Mouse (Mus musculus): ENCODE data around the gene Dolpp1. TPM values are rescaled to one million over a fixed set of nuclear protein-coding genes. Genes with fewer than 3 reads are reported as not detected.

The Dolpp1 gene
- polyA plus RNA-seq, 1 experiment from 2014 or later = 63.7 TPM

DNA sequence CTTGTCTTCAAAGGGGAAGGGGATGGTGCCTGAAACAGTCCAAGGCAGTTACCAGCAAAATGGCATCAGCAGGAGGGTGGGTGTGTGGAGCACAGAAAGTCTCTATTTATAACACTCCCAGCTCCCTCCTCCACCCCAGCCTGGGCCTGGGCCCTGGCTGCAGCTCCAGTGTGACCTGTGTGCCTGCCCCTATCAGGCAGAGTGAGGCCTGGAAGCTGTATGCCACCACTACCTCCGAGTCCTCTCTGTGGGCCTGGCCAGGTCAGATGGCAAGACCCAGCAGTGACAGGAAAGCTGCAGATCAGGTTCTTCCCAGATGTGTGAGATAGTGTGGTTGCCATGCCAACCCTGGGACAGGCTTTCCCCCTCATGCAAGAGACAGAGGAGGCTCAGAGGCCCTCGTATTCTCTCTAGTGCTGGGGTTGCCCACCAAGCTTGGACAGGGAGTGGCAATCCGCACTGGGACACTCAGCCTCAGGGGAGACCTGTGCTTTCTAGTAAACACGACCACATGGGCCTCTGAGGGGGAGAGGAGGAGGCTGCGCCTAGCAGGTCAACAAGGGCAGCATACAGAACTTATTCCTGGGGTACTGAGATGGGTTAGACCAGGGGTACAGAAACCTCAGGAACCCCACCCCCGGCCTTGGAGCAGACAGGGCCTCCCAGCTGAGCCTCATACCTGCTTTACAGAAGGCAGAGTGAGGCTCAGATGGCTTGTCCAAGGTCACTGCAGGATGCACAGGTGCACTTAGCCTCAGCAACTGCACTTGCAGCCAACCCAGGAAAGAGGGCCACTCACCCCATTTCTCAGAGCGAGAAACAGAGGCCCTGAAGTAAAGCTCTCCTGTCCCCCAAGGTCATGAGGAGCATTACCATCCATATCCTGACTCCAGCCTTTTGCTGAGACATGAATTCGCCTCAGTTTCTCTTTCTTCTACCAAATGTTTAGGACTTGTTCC, 34.2 kb upstream of the Dolpp1 start:
- Histone ChIP-seq H3K4me3 (ENCODE audit: low read length) (peak overlapping the region; percentile 83), H3K4me2 (ENCODE audit: low read length) (peak overlapping the region; percentile 78), H3K27me3 (replicated peaks; ENCODE audit: control insufficient read depth, insufficient read depth, low read length) (no peaks in the 10 kb centered on the region), H3K27ac (ENCODE audit: low read depth, low read length) (no peak overlapping the region), H3K4me1 (ENCODE audit: control insufficient read depth, insufficient read depth, low read depth, low read length) (peaks cover 32% of the 10 kb centered on the region), H3K9ac (ENCODE audit: low read depth, low read length) (peak overlapping the region; percentile 91), H3K36me3 (ENCODE audit: control insufficient read depth, insufficient read depth, low read length) (peaks cover 13% of the 10 kb centered on the region), H3K9me3 (ENCODE audit: control insufficient read depth, low read length) (no peaks in the 10 kb centered on the region)
- 61% methylated on average over 8 of the region's 8 CpGs for WGBS
- ATAC-seq = no peak

GRCm38 (mm10) chr2:30358533-30359531, 33.2 kb upstream of the Dolpp1 start, which contains the start of gene Sh3glb2:
Sh3glb2 (minus strand) TSS chr2:30359337.
- peaks cover 32% of the 10 kb centered on the region for H3K4me1 ChIP-seq (ENCODE audit: control insufficient read depth, insufficient read depth, low read depth, low read length)
- peak within 1 kb of the TSS; percentile 91 for H3K9ac ChIP-seq (ENCODE audit: low read depth, low read length)
- peak; percentile 82 for ATAC-seq
- H3K4me2 ChIP-seq (ENCODE audit: low read length) = peak within 1 kb of the TSS; percentile 78
- no peaks in the 10 kb centered on the region for H3K27me3 ChIP-seq (replicated peaks; ENCODE audit: control insufficient read depth, insufficient read depth, low read length)
- H3K9me3 ChIP-seq (ENCODE audit: control insufficient read depth, low read length) = no peaks in the 10 kb centered on the region
- H3K4me3 ChIP-seq (ENCODE audit: low read length) = peak within 1 kb of the TSS; percentile 83
- H3K36me3 ChIP-seq (ENCODE audit: control insufficient read depth, insufficient read depth, low read length) = peaks cover 6% of the 10 kb centered on the region; the same call in 1 of the 2 replicates
- 2% methylated on average over 34 of the region's 73 CpGs for WGBS
- H3K27ac ChIP-seq (ENCODE audit: low read depth, low read length) = peak within 1 kb of the TSS; percentile 78

GRCm38 (mm10) chr2:30360626-30361025, 31.4 kb upstream of the Dolpp1 start:
- Histone ChIP-seq H3K9ac (ENCODE audit: low read depth, low read length) (no peak overlapping the region), H3K9me3 (ENCODE audit: control insufficient read depth, low read length) (no peaks in the 10 kb centered on the region), H3K4me2 (ENCODE audit: low read length) (no peak overlapping the region), H3K27me3 (replicated peaks; ENCODE audit: control insufficient read depth, insufficient read depth, low read length) (no peaks in the 10 kb centered on the region), H3K27ac (ENCODE audit: low read depth, low read length) (no peak overlapping the region), H3K36me3 (ENCODE audit: control insufficient read depth, insufficient read depth, low read length) (no peaks in the 10 kb centered on the region), H3K4me3 (ENCODE audit: low read length) (no peak overlapping the region), H3K4me1 (ENCODE audit: control insufficient read depth, insufficient read depth, low read depth, low read length) (peaks cover 40% of the 10 kb centered on the region)
- no peak for ATAC-seq
- 57% methylated on average over 10 of the region's 10 CpGs for WGBS

DNA sequence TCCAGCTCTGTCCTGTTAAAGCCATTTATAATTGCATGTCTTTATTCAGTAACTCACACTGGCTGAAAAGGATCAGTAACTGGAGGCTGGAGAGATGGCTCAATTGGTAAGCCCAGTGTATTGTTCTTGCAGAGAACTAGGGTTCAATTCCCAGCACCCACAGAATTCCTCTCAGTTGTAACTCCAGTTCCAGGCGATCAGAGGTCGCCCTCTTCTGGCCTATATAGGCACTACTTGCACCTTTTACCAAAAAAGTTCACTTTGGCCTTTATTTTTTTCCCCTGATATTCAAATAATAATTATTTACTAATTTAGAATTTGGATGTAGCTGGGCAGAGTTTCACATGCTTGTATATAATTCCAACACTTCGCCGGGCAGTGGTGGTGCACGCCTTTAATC, 29.2 kb upstream of the Dolpp1 start:
- Histone ChIP-seq H3K27me3 (replicated peaks; ENCODE audit: control insufficient read depth, insufficient read depth, low read length) (no peaks in the 10 kb centered on the region), H3K4me2 (ENCODE audit: low read length) (no peak overlapping the region), H3K4me1 (ENCODE audit: control insufficient read depth, insufficient read depth, low read depth, low read length) (peaks cover 23% of the 10 kb centered on the region), H3K27ac (ENCODE audit: low read depth, low read length) (no peak overlapping the region), H3K9me3 (ENCODE audit: control insufficient read depth, low read length) (no peaks in the 10 kb centered on the region), H3K36me3 (ENCODE audit: control insufficient read depth, insufficient read depth, low read length) (no peaks in the 10 kb centered on the region; the same call in 1 of the 2 replicates), H3K4me3 (ENCODE audit: low read length) (no peak overlapping the region), H3K9ac (ENCODE audit: low read depth, low read length) (no peak overlapping the region)
- no peak for ATAC-seq
- WGBS = 75% methylated on average over 5 of the region's 5 CpGs

- H3K27ac ChIP-seq (ENCODE audit: low read depth, low read length) = peak within 1 kb of the TSS; percentile 84
- H3K4me3 ChIP-seq (ENCODE audit: low read length) = peak within 1 kb of the TSS; percentile 97
- H3K9ac ChIP-seq (ENCODE audit: low read depth, low read length) = peak within 1 kb of the TSS; percentile 93
- no peaks in the 10 kb centered on the region for H3K27me3 ChIP-seq (replicated peaks; ENCODE audit: control insufficient read depth, insufficient read depth, low read length)
- no peaks in the 10 kb centered on the region for H3K9me3 ChIP-seq (ENCODE audit: control insufficient read depth, low read length)
- H3K4me1 ChIP-seq (ENCODE audit: control insufficient read depth, insufficient read depth, low read depth, low read length) = peaks cover 14% of the 10 kb centered on the region
- H3K4me2 ChIP-seq (ENCODE audit: low read length) = peak within 1 kb of the TSS; percentile 96
- ATAC-seq = peak; percentile 99
- H3K36me3 ChIP-seq (ENCODE audit: control insufficient read depth, insufficient read depth, low read length) = peaks cover 8% of the 10 kb centered on the region
- under 1% methylated on average over 44 of the region's 54 CpGs for WGBS
Measured at GRCm38 (mm10) chr2:30363773-30364650, 28.0 kb upstream of the Dolpp1 start, which contains the start of gene Miga2. Miga2 (plus strand) TSS chr2:30364233.

DNA sequence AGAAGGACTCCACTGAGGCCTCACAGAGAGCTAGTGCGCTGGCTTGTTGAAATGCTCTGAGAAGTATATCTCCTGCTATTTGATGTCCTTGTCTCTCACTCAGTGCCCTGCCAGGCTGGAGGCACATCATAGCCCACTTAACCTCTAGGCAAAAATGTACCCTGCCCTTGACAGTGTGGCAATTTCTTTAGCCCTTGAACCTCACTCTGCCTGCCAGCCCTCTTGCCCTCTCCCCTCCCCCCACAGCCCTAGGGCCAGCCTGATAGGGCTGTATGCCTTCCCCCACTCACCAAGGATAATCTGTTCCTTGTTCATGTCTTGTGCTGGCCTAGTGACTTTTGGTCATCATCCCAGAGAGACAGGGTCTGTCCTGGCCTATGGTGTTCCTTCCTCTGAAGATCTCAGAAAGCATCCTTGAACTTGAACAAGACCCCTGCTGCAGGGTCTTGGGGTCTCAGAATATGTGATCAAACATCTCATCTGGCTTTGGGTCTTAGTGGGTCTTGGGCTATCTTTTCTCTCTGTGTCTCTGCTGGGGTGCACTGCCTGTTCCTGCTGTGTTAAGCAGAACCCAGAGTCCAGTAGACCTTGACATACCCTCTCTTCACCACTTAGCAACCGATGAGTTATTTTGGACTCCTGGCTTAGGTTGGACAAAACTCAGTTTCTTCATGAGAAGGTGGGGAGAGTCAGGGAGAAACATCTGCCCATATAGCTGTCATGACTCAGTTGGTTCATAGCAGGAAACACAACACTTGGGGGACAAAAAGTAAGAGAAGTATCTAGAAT, 26.6 kb upstream of the Dolpp1 start:
- Histone ChIP-seq H3K4me2 (ENCODE audit: low read length) (peak overlapping the region; percentile 96), H3K36me3 (ENCODE audit: control insufficient read depth, insufficient read depth, low read length) (peaks cover 18% of the 10 kb centered on the region), H3K4me1 (ENCODE audit: control insufficient read depth, insufficient read depth, low read depth, low read length) (peaks cover 14% of the 10 kb centered on the region), H3K27me3 (replicated peaks; ENCODE audit: control insufficient read depth, insufficient read depth, low read length) (no peaks in the 10 kb centered on the region), H3K27ac (ENCODE audit: low read depth, low read length) (no peak overlapping the region), H3K4me3 (ENCODE audit: low read length) (peak overlapping the region; percentile 97), H3K9ac (ENCODE audit: low read depth, low read length) (peak overlapping the region; percentile 93), H3K9me3 (ENCODE audit: control insufficient read depth, low read length) (no peaks in the 10 kb centered on the region)
- WGBS = 85% methylated on average over 2 of the region's 2 CpGs
- no peak for ATAC-seq

DNA sequence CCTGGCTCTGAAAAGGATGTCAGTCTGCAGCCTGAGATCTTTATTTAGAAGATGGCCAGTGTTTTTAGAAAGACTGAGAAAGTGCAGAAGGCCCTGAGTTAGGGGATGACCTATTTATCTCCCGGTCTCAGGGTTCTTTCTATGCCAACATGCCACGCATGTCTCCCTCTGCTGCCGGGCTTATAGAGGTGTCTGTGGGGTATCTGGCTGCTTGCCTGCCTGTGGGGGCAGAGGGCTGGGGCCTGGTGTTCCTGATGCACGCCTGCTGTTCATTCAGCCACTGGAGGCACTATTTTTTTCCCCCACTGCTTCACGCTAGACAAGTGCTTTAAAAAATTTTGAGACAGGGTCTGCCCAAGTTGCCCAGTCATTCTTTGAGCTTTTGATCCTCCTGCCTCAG, 25.9 kb upstream of the Dolpp1 start:
- 54% methylated on average over 5 of the region's 5 CpGs for WGBS
- H3K9ac ChIP-seq (ENCODE audit: low read depth, low read length) = no peak overlapping the region
- no peak overlapping the region for H3K4me3 ChIP-seq (ENCODE audit: low read length)
- peaks cover 14% of the 10 kb centered on the region for H3K4me1 ChIP-seq (ENCODE audit: control insufficient read depth, insufficient read depth, low read depth, low read length)
- no peaks in the 10 kb centered on the region for H3K27me3 ChIP-seq (replicated peaks; ENCODE audit: control insufficient read depth, insufficient read depth, low read length)
- no peak overlapping the region for H3K27ac ChIP-seq (ENCODE audit: low read depth, low read length)
- no peak overlapping the region for H3K4me2 ChIP-seq (ENCODE audit: low read length)
- no peak for ATAC-seq
- no peaks in the 10 kb centered on the region for H3K9me3 ChIP-seq (ENCODE audit: control insufficient read depth, low read length)
- peaks cover 21% of the 10 kb centered on the region for H3K36me3 ChIP-seq (ENCODE audit: control insufficient read depth, insufficient read depth, low read length)

DNA sequence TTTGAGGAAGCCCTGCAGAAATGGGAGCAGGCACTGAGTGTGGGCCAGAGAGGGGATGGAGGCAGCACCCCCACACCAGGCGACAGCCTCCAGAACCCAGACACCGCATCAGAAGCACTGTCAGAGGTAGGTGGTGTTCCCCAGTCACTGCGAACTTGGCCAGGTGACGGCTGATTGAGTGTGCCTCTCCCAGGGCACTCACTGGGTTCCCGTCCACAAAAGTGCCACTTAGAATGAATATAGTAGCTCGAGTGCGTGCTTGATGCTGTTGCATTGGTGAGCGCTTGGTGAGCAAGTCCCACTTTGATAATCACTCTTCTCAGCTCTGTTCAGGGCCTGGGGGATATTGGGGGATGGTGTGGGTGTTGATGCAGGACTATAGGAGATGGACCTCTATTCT, 20.5 kb upstream of the Dolpp1 start:
- no peaks in the 10 kb centered on the region for H3K4me1 ChIP-seq (ENCODE audit: control insufficient read depth, insufficient read depth, low read depth, low read length)
- 93% methylated on average over 8 of the region's 8 CpGs for WGBS
- ATAC-seq = no peak
- H3K27ac ChIP-seq (ENCODE audit: low read depth, low read length) = no peak overlapping the region
- no peak overlapping the region for H3K4me3 ChIP-seq (ENCODE audit: low read length)
- peaks cover 55% of the 10 kb centered on the region for H3K36me3 ChIP-seq (ENCODE audit: control insufficient read depth, insufficient read depth, low read length)
- H3K9ac ChIP-seq (ENCODE audit: low read depth, low read length) = no peak overlapping the region
- H3K4me2 ChIP-seq (ENCODE audit: low read length) = no peak overlapping the region
- no peaks in the 10 kb centered on the region for H3K27me3 ChIP-seq (replicated peaks; ENCODE audit: control insufficient read depth, insufficient read depth, low read length)
- no peaks in the 10 kb centered on the region for H3K9me3 ChIP-seq (ENCODE audit: control insufficient read depth, low read length)

Data from hindbrain, embryonic 16.5 days (tissue).